Mouse (Mus musculus): ENCODE data around the gene Acsl1.
A peak's percentile ranks its signal among the peaks of the same experiment; 100 is the strongest.

The Acsl1 gene

GRCm38 (mm10) chr8:46504196-46504595 is 33.4 kb downstream of the Acsl1 start:
- no peak for DNase-seq (ENCODE audit: low spot score in 2 of 2)

- peak; percentile 12 to 21 for DNase-seq (ENCODE audit: low spot score in 2 of 2)
Observed at GRCm38 (mm10) chr8:46508488-46509395, 37.9 kb downstream of the Acsl1 start.

DNA sequence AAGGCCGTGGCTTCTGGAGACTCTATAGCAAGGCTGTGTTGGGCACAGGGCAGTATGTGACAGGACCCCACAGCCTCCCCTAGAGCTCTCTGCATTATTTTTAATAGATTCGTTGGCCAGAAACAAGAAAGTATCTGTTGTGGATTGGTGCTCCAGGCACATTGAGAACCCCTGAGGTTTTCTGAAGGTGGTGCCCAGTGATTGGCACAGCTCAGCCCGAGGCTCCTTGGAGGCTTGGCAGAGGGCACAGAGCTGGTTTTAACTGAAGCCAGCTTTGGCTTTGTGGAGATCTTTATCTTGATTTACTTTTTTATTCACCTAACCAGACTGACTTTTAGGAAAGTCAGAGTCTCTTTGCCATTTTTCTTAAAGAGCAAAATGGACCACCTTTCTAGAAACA is 38.6 kb downstream of the Acsl1 start:
- no peak for DNase-seq (ENCODE audit: low spot score in 2 of 2)

GRCm38 (mm10) chr8:46511336-46511735 is 40.5 kb downstream of the Acsl1 start:
- DNase-seq (ENCODE audit: low spot score in 2 of 2), result peak; percentile 16 to 18

DNA sequence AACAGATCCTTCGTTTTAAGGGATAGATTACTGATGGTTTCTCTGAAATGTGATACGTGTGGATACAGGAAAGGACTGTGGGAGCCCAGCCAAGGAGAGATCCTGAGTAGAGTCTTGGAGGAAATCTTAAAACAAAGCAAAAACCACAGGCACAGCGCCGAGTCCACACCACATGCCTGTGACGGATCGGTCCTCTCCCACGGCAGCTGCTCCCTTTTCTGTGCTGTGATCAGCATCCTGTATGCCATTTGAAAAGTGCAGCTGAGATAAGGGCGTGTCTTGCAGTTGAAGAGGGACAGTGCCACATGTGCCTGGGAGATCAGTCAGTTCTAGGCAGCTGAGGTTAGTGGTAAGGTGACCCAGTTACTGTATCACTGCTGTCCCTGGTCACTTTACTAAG is 41.7 kb downstream of the Acsl1 start:
- DNase-seq (ENCODE audit: low spot score in 2 of 2), result peak; percentile 8 to 30

- no peak for DNase-seq (ENCODE audit: low spot score in 2 of 2)
Observed at GRCm38 (mm10) chr8:46514027-46514426, 43.2 kb downstream of the Acsl1 start.

DNA sequence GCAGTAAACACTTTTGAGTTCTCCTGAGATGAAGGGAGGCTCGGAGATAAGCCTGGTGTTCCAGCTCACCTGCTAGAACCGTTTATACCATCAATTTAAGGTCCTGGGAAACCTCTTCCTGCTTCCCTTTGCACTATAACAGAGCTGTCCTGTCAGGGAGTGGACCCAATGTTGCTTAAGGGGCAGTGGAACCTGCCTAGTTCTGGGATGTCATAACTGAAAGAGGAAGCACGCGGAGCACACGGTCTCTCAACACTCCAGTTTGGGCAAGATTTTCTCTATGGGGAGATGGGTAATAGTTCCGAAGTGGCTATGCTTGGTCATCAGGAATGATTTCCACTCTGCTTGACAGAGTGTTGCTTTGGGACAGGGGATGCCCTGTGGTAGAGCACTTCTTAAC is 49.8 kb downstream of the Acsl1 start:
- DNase-seq (ENCODE audit: low spot score in 2 of 2), result no peak

DNA sequence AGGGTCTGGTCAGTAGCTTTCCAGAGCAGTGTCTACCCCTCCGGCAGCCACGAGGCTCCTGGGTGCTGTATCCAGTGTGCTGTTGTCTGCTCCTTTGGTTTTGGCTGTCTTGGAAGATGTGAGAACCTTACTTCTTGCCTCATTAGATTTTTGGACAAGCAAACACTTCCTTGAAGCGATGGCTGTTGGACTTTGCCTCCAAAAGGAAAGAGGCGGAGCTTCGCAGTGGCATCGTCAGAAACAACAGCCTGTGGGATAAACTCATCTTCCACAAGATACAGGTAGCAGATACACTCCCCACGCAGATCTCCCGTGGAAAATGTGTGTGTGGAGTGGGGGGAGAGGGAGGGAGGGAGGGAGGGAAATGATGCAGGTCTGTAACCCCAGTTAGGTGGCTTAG is 55.3 kb downstream of the Acsl1 start:
- no peak for DNase-seq (ENCODE audit: low spot score in 2 of 2)

GRCm38 (mm10) chr8:46526821-46527220 is 56.0 kb downstream of the Acsl1 start:
- DNase-seq (ENCODE audit: low spot score in 2 of 2), result no peak

GRCm38 (mm10) chr8:46529508-46529907 is 58.7 kb downstream of the Acsl1 start:
- no peak for DNase-seq (ENCODE audit: low spot score in 2 of 2)

GRCm38 (mm10) chr8:46530541-46530940 is 59.7 kb downstream of the Acsl1 start:
- DNase-seq (ENCODE audit: low spot score in 2 of 2), result no peak

GRCm38 (mm10) chr8:46533926-46534325 is 63.1 kb downstream of the Acsl1 start:
- DNase-seq (ENCODE audit: low spot score in 2 of 2), result no peak

GRCm38 (mm10) chr8:46539701-46540100 is 68.9 kb downstream of the Acsl1 start:
- DNase-seq (ENCODE audit: low spot score in 2 of 2), result no peak

DNA sequence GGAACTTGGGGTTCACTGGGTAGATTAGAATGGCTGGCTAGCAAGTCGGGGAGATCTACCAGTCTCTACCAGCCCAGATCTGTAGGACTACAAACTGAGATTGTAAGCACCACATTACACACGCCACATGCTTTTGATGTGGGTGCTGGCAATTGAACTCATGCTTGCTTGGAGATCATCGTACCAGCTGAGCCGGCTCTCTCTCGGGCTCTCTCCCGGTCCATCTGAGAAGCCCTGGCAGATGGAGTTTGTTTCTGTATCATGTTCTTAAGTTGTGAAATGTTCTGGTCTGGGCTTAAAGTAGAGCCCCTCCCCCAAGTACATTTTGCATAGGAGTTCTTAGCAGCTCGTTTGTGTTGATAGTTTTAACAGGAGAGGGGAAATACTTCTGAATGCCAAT is 72.4 kb downstream of the Acsl1 start:
- DNase-seq (ENCODE audit: low spot score in 2 of 2), result peak; percentile 7 to 17

DNA sequence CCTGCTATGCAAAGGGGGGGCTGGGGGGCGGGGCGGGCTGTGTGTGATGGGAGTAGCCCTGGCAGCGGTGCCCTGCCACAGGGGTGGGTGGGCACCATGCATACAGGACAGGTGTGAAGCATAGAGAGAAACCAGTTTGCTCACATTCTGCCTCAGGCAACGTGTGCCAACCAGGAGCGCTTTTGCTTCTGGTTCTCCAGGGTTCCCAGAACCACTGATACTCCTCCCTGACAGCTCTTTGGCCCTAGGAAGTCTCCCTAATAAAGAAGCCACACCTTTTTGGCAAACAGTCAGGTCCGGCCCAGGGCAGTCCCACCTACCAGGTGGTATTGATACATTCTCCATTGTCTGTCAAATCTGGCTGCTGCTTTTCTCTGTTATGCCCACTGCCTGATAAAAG is 72.8 kb downstream of the Acsl1 start:
- no peak for DNase-seq (ENCODE audit: low spot score in 2 of 2)

DNA sequence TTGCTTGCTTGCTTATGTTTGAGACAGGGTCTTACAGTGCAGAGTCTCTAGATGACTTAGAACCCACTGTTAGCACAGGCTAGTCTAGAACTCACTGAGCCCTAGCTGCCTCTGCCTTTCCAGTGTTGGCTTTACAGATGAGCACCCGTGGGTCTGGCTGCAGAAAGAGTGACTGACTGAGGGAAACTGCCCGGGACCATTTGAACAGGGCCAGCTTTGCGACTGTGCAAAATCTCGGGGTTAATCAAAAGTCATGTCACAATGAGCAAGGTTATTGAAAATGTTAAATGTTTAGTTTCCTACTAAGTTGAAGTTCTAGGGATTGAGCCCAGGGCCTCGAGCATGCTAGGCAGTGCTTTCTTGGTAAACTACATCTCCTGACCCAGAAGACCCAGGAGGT is 75.0 kb downstream of the Acsl1 start:
- DNase-seq (ENCODE audit: low spot score in 2 of 2), result no peak

- no peak for DNase-seq (ENCODE audit: low spot score in 2 of 2)
Observed at GRCm38 (mm10) chr8:46546431-46547176, 75.8 kb downstream of the Acsl1 start.

DNA sequence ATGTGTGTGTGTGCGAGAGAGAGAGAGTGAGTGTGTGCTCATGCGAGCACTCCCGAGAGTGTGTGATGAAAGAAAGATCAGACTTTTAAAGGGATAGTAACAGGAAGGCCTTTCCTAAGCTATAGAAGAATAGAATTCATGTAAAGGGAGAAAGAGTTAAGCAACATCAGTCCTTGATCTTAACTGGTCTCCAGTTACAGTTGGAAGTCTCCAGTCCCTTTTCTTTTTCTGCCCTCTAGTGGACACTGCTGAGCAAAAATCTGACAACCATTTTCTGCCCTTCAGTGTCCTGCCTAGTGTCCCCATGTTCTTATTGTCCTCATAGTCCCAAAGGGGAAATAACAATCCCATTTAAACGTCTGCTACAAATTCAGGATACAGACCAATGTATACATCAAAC is 76.4 kb downstream of the Acsl1 start:
- DNase-seq (ENCODE audit: low spot score in 2 of 2), result peak in 1 of 2 experiments; percentile 45

GRCm38 (mm10) chr8:46550058-46550457 is 79.2 kb downstream of the Acsl1 start:
- no peak for DNase-seq (ENCODE audit: low spot score in 2 of 2)

DNA sequence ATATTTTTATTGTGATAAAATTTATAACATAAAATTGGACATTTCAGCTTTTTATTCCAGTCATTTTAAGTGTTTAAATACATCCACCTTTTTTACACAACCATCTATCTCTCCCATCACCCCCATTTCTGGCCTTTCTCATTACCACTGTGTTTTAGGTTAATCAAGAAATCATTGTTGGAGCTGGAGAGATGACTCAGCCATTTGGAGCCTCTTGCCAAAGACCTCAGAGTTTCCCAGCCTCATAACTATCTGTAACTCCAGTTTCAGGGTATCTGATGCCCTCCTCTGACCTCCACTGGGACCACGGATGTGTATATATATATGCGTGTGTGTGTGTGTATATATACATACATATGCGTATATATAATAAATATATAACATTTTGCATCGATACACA is 80.2 kb downstream of the Acsl1 start:
- no peak for DNase-seq (ENCODE audit: low spot score in 2 of 2)

DNA sequence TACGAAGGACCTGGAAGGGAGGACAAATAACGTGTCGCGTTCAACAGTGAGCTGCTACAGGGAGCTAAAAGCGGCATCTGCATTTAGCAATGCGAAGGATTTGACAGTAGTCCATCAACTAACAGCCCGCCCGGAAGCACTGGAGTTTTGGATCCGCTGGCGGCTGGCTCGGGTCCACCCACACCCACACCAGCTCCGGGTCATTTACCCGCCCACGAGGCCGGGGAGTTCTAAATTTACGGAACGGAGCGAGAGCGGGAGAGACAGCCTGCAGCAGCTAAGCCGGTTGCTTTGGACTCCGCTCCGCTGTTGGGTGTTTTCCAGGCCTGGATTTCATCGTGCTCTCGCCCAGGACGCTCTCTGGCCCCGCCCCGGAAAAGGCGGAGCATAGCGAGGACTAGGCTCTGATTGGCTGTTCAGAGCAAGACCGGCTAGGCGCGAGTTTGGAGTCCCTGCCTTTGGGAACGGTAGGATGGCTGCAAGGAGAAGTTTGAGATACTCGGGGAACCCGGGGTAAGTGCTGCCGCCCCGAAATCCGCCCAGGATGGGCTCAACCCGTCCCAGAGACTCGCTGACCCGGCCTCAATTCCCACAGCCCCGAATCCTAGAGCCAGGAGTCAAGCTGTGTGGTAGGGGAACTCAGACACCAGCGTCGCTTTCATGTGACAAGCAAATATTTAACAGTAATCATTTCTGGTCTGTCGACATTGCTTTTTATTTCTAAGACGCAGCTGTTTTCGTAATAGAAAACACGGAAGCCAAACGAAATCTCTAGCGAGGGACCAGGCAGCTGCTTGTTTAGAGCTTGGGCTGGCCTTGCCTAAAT is 81.0 kb downstream of the Acsl1 start, which contains the start of gene Cenpu:
Gene Cenpu (plus strand): TSS at position 414 of the 826 bp plus-strand sequence.
- DNase-seq (ENCODE audit: low spot score in 2 of 2), result peak; percentile 97 to 98

DNA sequence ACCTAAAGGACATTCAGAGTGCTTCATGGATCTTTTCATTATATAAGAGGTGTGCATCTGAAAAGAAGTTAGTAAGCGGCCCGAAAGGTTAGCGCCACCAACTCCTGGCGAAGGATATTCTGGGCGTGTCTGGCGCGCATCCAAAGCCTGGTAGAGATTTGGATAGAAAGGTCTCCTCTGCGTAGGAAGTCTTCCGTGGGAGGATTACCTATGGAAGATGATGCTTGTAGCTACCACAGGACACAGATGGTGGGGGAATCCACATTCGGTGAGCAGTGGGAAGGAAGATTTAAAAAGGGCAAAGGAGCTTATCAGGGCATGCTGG is 81.6 kb downstream of the Acsl1 start:
- DNase-seq (ENCODE audit: low spot score in 2 of 2), result peak in 1 of 2 experiments; percentile 5
